Mouse (Mus musculus) spleen, postnatal 14 days (tissue): Measurements from ENCODE around the gene Arsg.
"Not testable (repeated sequence)": the region's sequence is repeated elsewhere in the genome, so short reads cannot be mapped to it uniquely, and the experiment has no call there.

Experiments used
- DNase-seq, 2 experiments: peaks; one replicate each; pipeline ENCODE4 v3.0.0; 2021 to 2022; ENCODE audit warnings: low spot score in 2 of 2

Gene Arsg

DNA sequence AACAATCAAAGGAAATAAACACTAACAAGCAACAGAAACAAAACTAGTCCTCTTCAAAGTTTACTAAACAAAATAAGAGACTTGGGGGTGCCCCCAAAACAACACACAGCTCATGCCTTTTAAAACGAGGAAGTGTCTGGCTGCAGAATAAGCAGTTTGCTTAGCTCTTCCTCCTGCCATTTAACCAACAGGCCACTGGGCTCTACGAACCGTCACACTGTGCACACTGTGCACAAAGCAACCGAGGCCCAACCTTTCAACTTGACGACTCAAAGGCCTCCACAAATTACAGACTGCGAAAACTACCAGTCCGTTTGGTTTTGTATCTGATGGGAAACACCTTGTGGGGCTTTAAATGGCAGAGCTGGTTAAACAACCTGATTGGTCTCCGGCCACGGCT is 3.0 kb upstream of the Arsg start:
- peak in 1 of 2 experiments; percentile 30 for DNase-seq

DNA sequence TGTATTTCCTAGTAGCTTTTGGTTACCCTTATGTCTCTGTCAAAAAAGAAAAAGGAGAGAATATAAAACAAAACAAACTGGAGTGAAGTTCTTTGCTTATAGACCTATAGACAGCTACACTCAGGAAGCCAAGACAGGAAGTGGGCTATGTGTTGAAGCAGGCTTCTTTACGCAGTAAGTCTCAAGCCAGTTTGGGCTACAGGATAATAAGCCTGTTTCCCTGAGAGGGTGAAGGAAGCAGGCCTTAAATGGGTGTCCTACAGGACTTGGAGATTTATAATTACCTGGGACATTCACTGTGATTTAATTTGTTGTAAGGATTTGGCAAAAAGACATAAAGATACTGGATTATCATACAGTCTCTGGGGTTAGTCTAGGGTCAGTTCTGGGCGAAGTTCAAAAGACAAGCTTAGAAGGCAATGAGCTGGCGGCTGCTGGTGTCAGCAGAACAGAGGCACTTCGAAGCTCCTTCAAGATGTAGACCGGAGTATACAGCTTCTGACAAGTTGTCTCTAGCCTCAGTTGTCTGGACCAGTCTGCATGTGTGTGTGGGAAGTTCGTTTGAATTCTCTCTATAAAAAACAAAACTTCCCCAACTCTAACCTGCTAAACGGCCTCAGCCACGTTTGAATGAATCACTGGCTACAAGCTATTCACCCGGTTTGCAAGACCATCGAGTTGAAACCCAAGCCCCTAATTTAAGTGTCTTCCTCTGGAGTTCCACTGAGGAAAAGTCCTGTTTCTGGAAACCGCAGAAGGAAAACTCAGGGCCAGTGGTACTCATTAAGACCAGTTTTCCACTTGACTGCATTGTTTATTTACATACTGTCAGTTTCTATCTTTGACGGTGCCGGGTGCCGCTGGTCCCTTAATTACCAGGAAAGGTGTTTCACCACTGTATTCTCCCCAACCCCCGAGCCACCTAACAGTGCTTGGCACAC is 2.0 kb upstream of the Arsg start:
- peak in 1 of 2 experiments; percentile 23 for DNase-seq

DNA sequence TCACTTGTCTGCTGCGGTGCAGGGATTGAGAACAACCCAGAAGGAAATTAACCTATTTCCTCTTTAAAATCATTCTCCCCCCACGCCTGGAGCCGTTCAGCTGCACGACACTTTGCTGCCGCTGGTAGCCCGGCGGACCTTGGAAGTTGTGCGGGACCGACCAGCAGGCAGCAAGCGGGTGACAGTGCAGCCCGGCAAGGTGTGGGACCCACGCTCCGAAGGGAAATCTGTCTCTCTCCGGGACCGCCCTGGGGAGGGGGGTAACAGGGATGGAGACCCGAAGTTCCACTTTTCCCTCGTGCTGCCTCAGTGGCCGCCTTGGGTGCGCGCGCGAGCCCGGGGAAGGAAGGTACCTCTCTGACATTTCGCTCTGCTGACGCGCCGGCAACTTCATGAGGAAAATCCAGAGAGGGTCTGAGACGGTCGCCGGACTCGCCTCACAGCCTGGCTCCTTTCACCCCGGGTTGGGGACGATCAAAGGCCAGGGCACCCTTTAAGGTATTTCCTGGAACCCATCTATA is 943 bp upstream of the Arsg start:
- peak; percentile 29 to 53 for DNase-seq

DNA sequence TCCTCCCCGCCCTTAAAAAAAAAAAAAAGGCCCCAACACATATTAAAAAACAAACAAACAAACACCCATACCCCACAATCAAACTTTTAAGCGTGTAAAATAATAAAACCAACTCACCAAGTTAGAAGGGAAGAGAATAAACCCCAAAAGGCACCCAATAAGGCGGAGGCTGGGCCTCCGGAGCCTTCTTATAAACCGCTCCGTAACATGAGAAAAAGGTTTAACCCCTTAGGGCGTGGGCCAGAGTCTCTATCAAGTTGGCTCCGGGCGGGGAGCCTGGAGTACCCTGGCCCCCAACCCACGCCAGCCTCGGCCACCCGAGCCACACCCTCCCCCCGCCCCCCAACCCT is 378 bp upstream of the Arsg start:
- no peak for DNase-seq

DNA sequence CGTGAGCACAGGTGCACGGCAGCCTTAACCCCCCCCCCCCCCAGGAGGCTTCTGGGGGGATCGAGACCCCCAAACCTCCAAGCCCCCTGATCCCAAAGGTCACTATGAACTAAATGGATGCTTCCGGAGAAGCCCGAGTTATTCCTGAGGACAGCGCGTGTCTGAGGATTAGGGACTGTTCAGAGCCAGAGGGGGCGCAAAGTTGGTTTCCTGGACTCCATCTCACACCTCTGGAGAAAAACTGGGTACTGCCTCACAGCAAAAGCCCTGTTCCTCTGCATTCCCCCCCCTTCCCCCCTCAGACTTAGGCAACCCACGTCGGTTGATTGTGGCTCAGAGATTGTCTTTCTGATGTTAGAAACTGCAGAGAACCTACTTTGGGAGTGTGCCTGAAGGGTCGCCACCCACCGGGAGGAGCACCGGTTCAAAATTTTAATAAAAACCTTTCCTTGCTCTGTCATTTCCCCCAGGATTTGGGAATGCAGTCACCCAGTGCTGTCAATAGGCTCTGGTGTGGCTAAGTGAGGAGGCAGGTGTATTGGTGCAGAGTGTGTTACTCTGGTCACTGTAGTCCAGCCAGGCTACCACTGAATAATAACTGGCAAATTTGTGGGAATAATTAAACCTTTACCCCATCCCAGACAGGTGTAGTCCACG is 1.0 kb downstream of the Arsg start:
- DNase-seq, result no peak

DNA sequence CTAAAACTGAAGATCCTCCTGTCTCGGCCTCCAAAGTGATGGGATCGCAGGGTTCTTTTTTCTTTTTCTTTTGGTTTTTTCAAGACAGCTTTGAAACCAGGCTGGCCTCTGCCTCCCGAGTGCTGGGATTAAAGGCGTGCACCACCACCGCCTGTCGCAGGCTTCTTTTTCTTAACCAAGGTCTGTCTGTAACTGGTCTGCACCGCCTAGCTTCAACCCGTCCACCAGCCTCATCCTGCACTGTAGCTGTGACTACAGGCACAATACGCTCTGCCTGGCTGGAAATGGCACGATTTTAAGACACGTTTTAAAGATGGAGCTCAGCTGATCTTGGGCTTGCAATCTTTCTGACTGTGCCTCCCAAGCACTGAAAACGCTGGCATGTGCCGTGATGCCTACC is 1.7 kb downstream of the Arsg start:
- no peak for DNase-seq

DNA sequence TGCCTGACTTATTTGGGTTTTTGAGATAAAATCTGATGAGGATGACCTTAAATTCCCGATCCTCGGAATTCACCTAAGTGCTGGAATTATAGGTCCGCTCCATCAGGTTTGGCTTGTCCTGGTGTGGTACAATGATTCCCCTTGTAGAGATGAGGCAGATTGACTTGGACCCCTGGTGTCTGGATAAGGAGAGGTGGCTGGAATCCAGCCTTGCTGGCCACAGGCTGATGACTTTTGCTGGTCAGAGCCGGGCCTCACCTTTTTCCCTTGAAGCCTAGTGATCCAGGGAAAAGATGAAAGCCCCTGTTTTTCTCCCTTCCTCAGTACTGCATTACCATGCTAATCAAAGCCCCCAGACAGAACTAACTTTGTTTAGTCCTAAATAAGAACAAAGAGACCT is 2.5 kb downstream of the Arsg start:
- no peak for DNase-seq

DNA sequence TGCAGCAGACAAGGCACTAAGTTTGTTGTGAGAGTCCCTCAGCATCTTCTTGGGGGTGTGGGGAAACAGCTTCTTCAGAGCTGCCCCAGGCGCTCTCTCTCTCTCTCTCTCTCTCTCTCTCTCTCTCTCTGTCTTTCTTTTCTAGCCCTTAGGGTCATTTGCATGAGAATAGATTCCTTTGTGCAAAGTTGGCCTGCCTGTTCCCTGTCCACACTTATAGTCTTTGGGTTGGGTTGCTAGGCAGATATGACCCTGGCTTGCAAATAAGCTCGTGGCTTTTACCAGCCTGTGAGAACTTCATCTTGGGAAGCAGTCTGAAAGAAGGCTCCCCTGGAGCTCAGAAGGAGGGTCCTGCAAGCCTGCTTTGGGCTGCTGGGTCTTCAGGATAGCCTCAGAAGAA is 3.1 kb downstream of the Arsg start:
- DNase-seq, result no peak

DNA sequence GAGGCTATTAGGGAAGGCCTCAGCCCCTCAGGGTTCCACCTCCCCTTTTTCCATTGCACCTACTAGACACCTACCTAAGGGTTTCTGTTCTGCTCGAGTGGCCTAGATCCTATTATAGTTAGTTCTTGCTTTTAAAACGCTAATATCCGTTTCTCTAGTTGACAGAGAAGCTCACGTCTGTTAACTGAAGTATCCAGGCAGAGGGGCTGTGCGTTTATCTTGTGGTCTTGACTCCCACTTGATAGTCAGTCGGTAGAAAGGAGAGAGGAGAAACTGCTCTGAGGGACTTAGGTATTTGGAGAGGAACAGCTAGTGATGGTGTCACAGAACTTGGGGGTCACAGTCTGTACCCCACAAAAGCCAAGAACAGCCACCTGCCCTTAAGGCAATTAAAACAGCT is 3.5 kb downstream of the Arsg start:
- DNase-seq, result no peak

DNA sequence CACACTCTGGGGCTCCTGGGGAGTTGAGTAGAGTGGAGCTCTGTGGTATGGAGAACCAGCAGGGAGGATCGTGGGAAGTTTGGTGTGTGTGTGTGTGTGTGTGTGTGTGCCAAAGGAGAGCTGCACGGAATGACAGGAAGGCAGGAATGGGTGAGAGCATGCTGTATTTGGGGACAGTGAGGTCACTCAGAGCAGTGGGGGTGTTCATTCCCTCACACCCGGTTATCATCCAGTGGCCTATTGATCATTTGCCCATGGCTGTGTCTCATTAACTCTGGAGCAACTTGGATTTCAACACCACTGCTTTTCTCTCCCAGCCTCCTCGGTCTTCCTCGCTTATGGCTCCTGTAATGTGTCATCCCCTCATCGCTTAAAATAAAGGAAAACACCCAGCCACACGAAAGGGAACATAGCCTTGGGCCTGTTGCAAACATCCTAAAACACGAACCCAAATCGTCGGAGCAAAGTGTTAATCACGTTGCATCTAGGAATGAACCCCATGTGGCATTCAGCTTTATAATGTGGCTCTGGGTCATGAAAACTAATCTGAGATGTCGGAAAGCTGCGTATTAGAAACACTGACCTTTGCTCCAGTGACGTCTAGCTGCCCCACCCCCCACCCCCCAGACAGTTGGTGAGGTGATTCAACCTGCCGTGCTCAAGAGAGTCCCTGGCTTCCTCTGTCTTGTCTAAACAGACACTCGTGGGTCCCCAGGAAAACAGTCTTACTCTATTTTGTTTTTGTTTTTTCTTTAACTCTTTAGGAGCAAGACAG is 4.6 kb downstream of the Arsg start:
- DNase-seq, result no peak

DNA sequence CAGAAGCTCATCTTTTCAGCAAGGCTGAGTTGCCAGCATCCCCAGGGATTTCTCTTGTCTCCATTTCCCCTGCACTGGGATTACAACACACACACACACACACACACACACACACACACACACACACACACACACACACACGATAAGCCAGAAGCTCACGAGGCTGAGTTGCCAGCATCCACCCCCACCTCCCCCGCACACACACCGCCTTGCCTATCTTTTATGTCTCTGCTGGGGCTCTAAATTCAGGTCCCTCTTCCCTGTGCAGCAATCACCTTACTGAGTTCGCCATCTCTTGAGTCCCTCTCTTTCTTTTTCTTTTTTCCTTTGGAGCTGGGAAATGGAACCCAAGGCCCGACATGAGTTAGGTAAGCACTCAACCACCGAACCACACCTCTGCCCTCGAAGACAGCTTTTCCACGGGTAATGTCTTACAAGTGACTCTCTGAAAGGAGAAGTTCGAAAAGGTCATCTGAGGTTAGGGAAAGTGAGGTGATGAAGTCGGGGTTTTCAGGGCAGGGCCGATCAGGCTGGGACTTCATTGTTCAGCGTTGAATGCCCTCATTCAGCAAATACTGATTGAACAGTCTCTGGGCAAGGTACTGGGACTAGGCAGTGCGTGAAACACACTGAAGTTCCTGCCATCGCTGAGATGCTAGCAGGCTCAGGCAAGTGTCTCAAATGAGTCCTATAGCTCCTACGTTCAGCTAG is 6.6 kb downstream of the Arsg start:
- DNase-seq, result no peak

DNA sequence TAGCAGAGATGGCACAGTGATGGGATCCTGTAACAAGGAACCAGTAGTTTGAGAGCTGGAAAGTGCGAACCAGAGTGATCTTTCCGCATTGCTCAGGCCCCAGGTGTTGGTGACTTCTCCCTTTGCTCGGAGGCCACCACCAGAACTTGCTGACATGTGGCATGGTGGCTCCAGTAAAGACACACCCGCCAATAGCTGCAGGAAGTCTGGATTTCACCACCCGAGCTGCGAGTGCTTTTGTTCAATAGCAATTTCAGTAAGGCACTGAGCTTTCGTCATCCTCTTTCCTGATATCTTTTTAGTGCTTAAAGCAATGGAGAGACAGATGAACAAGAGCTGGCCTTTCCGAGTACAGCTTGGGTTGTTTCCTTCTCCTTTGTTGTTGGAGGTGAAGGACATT is 7.3 kb downstream of the Arsg start:
- DNase-seq, result no peak

DNA sequence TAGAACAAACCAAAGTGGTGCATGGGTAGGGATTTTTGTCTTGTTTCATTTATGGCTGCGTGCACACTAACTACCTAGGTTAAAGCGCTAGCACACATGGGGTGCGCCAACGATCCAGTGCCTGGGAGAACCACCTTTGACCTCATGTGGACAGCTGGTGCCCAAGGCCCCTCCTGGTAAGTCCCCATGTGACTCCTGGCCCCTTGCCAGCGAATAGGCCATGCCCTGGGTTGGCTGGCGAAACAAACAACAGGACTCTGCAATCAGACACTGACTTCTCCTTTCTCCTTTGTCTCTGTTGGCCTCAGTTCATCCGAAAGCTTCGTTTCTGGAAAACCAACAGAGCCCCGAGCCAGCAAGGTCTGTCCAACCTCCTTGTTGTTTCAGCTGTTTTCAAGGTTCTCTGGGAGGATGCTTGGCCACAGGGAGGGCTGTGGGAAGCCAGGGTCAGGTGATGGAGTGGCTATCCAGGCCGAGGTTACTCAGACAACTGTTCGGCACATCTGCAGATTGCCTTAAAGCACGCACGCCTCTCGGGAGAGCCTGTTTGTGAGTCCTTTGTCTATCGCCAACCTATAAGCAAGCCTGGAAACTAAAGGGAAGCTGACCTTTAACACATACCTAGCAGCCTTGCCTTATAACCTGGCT is 12.3 kb downstream of the Arsg start:
- DNase-seq, result no peak

DNA sequence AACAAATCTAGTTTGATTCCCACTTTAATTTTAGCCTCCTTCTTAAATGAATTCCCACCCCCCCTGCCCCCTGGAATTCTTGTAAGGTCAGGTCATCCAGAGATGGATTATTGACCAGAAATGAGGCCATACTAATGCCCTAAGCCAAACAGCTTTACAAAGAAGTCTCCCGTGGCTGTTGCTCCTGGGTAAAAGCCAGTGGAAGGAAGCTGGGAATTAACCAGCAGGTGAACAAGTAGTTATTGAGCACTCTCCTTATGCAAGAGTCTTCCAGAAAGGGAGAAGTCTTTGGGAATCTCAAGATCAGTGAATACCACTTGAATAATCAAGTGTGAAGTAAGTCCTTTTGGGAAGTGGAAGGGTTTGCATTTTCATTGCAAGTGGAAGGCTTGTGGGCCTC is 13.9 kb downstream of the Arsg start:
- DNase-seq, result no peak

DNA sequence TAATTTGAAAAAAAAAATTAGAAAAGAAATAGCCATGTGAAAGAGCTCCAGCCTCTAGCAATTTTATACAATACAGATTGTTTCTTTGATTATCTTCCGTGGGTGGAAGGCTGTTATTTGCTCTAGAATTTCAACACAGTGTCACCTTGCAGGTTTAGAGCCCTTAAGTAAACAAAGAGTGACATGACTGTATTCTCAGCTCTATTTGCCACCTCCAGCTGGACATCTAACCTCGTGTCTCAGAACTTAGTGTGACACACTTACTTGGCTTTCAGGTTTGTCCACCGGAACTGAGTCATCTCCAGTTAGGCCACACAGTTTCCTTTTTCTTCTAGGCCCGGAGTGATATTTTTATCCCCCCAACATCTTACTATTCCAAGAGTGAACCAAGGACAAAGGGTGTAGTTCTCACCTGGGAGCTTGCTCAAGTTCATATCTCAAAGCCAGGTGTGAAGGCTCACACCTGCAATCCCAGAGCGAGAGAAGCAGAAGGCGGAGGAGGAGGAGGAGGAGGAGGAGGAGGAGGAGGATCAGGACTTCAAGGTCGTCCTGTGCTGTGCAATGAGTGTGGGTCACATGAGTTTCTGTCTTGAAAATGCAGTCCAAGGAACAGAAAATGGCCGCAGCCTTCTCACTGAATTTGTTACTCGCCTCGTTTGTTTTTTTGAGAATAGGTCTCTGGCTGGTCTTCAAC is 15.0 kb downstream of the Arsg start:
- DNase-seq, result no peak

DNA sequence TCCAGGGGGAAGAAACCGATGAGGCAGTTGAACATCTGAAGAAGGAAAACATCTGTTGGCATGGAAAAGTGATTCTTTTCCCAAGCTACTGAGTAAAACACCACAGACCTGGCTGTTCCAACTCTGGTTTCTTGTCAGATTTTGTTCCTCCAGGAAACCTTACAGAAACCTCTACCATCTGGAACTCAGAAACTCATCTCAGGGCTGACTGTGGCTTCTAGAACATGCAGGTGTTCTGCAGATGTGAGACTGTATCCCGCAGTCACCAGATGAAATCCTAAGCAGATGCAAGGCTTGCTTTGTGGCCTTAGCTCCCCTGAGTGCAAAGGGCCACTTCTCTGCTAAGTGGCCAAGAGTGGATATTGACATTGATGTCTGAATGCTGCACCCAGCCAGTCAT is 16.6 kb downstream of the Arsg start:
- no peak for DNase-seq

DNA sequence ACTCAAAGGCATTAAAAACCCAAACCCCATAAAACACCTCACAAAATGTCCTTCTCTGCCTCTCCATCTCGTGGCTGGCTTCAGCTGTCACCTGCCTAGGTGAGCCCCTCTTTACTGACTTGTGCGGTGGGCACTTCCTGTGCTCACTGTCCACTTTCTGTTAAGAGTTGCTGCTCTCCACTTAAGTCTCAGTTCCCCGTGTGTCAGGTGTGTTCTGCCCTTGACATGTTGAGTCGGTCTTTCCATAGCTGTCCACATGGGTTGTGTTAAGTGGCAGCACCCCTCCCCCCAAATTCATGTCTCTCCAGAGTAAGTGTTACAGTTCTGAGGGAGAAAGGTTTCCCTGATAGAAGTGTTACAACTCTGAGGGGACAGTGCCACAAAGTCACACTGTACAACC is 18.7 kb downstream of the Arsg start:
- DNase-seq, result no peak

DNA sequence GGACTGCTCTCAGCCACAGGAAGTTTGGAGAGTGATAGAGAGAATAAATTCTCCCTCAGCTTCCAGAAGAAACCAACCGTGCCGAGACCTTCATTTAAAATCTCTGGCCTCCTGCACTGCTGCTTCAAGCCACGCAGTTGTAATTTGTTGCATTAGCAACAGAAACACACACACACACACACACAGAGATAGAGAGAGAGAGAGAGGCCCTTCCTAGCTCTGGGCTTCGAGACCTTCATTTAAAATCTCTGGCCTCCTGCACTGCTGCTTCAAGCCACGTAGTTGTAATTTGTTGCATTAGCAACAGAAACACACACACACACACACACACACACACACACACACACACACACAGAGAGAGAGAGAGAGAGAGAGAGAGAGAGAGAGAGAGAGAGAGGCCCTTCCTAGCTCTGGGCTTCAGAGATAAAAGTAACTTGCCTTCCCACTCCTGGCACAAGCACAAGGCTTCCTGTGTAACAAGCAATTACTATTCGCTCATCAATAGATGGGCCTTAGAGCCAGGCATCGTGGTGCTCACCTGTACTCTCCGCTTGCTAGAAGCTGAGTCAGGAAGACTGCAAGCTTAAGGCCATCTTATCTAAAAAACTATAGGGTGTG is 19.8 kb downstream of the Arsg start:
- not testable (repeated sequence) for DNase-seq

DNA sequence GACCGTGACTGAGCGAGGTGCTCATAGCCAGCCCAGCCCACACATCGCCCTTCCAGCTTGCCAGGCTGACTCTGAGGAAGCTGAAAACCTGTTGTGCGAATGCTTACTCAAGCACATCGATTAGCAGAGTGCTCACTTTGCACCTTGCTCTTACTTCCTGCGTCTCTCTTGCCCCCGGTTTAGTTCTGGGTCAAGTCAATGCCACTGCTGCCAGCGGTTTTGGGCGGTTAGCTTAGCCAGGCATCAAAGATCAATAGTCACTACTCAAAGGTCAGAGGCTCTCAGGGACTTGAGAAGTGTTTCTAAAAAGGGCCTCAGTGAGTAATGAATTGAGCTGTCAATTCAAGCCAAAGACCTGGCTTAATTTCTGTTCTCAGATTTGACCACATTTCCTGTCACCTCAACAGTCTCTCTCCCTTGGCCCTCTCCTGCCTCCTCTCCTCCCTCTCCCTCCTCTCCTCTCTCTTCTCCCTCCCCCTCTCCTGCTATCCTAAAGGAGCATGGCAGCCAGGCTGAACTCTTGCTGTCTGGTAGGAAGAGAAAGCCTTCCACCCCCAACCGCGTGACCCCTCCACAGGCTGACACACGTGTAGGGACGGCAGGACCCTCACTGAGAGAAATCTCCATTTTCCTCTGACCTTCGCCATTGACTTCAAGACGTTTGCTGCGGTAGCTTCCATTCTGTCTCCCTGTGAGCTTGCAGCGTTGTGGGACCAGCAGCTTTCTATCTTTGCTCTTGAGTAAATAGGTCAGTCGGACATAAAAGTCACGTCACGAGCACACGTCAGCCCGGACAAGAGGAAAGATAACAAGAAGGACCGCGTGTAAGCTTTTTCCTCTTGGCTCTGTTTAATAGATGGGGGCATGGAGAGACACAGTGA is 22.0 kb downstream of the Arsg start:
- DNase-seq, result peak in 1 of 2 experiments; percentile 28
